Mouse (Mus musculus) lung, adult 2 months (tissue): ENCODE results near the gene Ect2.

Source experiments
- CTCF ChIP-seq: fragments of 200-500 bp; IDR thresholded peaks from 2 replicates; pipeline ENCODE4 v1.5.1; 2011; ENCODE audit warnings: mild to moderate bottlenecking, low read length, control low read depth; ENCODE audit not compliant: insufficient read depth
- POLR2A ChIP-seq: fragments of 200-500 bp; IDR thresholded peaks from 2 replicates; pipeline ENCODE4 v1.6.1; 2011; ENCODE audit warnings: low read depth, mild to moderate bottlenecking, control low read depth, low read length, borderline replicate concordance; ENCODE audit errors: extremely low read depth

- TF ChIP-seq CTCF, result peak; percentile 96
- TF ChIP-seq POLR2A, result peak; percentile 57; the same call in 1 of the 2 replicates
Observed at GRCm38 (mm10) chr3:27182733-27183600, 29.3 kb upstream of the Ect2 start, which contains the start of gene Nceh1.
